Mouse (Mus musculus) layer of hippocampus, adult 9-11 months (tissue): Measurements from ENCODE around the gene Tuba3a.

Experiments
- DNase-seq: peaks from one replicate; pipeline ENCODE4 v3.0.0; 2022

Tuba3a gene

GRCm38 (mm10) chr6:125285890-125286289 is at the start of gene Tuba3a:
Gene Tuba3a (minus strand): TSS chr6:125286042.
- no peak for DNase-seq

GRCm38 (mm10) chr6:125334356-125334755 is 48.5 kb upstream of the Tuba3a start:
- no peak for DNase-seq

- DNase-seq: no peak
Observed at GRCm38 (mm10) chr6:125333112-125333899, 47.5 kb upstream of the Tuba3a start.

- DNase-seq: peak; percentile 76
Observed at GRCm38 (mm10) chr6:125330626-125331326, 44.9 kb upstream of the Tuba3a start.

GRCm38 (mm10) chr6:125328243-125328642 is 42.4 kb upstream of the Tuba3a start:
- DNase-seq: no peak

- no peak for DNase-seq
Observed at GRCm38 (mm10) chr6:125325337-125325736, 39.5 kb upstream of the Tuba3a start.

GRCm38 (mm10) chr6:125323547-125323946 is 37.7 kb upstream of the Tuba3a start:
- no peak for DNase-seq

GRCm38 (mm10) chr6:125322794-125323193 is 37.0 kb upstream of the Tuba3a start:
- no peak for DNase-seq

GRCm38 (mm10) chr6:125321114-125321855 is 35.4 kb upstream of the Tuba3a start:
- no peak for DNase-seq

- DNase-seq: no peak
Observed at GRCm38 (mm10) chr6:125320323-125320722, 34.5 kb upstream of the Tuba3a start, which contains the start of gene Scnn1a. Gene Scnn1a (plus strand): TSS chr6:125320659.

GRCm38 (mm10) chr6:125319919-125320296 is 34.1 kb upstream of the Tuba3a start:
- no peak for DNase-seq

GRCm38 (mm10) chr6:125318981-125319918 is 33.4 kb upstream of the Tuba3a start:
- no peak for DNase-seq

- DNase-seq: no peak
Observed at GRCm38 (mm10) chr6:125317077-125317476, 31.2 kb upstream of the Tuba3a start.

- no peak for DNase-seq
Observed at GRCm38 (mm10) chr6:125314746-125315145, 28.9 kb upstream of the Tuba3a start.

- DNase-seq: no peak
Observed at GRCm38 (mm10) chr6:125314231-125314563, 28.4 kb upstream of the Tuba3a start.

GRCm38 (mm10) chr6:125313546-125314230 is 27.8 kb upstream of the Tuba3a start, which contains the start of gene Ltbr:
Gene Ltbr (minus strand): TSS chr6:125313885.
- DNase-seq: peak; percentile 67

- no peak for DNase-seq
Observed at GRCm38 (mm10) chr6:125312581-125313355, 26.9 kb upstream of the Tuba3a start.

- no peak for DNase-seq
Observed at GRCm38 (mm10) chr6:125312171-125312570, 26.3 kb upstream of the Tuba3a start.

GRCm38 (mm10) chr6:125309406-125309805 is 23.6 kb upstream of the Tuba3a start:
- DNase-seq: no peak

- DNase-seq: no peak
Observed at GRCm38 (mm10) chr6:125308921-125309320, 23.1 kb upstream of the Tuba3a start.

GRCm38 (mm10) chr6:125307091-125307490 is 21.2 kb upstream of the Tuba3a start:
- no peak for DNase-seq
